Mouse (Mus musculus) cerebellum, adult 2 months (tissue): ENCODE results near the gene Muc15.

ENCODE experiments used
- CTCF ChIP-seq: fragments of 200-500 bp; IDR thresholded peaks from 2 replicates; pipeline ENCODE4 v1.5.1; 2011; ENCODE audit warnings: low read depth, mild to moderate bottlenecking, control low read depth, low read length, moderate library complexity, borderline replicate concordance; ENCODE audit not compliant: insufficient read depth
- POLR2A ChIP-seq: fragments of 200-500 bp; IDR thresholded peaks from 2 replicates; pipeline ENCODE4 v1.6.1; 2011; ENCODE audit warnings: low read length, control low read depth, borderline replicate concordance; ENCODE audit not compliant: insufficient read depth

- no peak for TF ChIP-seq CTCF
- TF ChIP-seq POLR2A = no peak
Observed at GRCm38 (mm10) chr2:110722208-110722607, 1.1 kb downstream of the Muc15 start.
